Mouse (Mus musculus) heart, postnatal 36 days (tissue): ENCODE data around the gene Olfr944. TPM values are rescaled to one million over a fixed set of nuclear protein-coding genes. Genes with fewer than 3 reads are reported as not detected.

ENCODE experiments used
- DNase-seq, 2 experiments: peaks; one replicate each; pipeline ENCODE4 v3.0.0; 2021 to 2022
- intact Hi-C: fragments of 180-260 bp; cut with DNase I; formaldehyde crosslinking; loops from one replicate; pipeline ENCODE4 v1.15.1; 2025
- total RNA-seq, 2 experiments: library from RNA; stranded (reverse); gene quantifications; 2 replicates each; pipeline ENCODE4 v1.2.3; 2021

Olfr944 gene
- total RNA-seq: not detected

DNA sequence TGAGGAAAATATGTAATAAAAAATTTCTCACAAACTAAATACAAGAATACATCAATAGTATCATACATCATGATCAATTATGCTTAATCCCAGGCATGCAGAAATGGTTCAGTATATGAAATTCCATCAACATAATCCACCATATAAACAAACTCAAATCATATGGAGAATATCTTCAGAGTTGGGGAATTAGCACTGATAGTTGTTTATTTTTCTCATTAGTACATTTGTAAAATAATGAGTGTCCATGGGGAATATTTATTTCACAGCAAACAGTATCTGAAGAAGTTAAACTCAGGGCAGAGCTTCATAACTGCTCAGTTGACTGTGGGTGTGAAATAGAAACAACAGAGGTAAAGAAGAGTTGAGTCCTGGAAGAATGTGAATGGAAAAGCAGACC lies at the start of gene Olfr944:
Gene Olfr944 (plus strand): TSS at position 301 of the 400 bp plus-strand sequence.
- intact Hi-C loops: no loop called here
- no peak for DNase-seq

DNA sequence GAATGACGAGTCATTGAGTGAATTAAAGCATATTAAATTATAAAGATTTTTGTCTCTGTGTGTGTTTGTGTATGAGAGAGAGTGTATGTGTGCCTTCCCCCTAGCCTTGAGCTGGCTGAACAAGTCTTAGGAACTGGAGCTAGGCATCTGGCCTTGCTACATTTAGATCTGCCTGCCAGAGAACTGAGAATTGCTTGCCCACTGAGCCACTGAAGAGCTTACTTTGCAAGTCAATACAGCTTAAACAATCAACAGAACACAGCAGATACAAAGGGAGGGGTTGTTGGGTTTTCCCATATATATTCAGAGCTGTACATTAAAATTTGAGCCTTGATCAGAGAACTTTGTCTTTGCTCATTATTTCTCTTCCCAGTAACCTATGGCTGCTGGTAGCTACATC lies 49.3 kb upstream of the Olfr944 start:
- intact Hi-C loops: no loop called here
- no peak for DNase-seq

DNA sequence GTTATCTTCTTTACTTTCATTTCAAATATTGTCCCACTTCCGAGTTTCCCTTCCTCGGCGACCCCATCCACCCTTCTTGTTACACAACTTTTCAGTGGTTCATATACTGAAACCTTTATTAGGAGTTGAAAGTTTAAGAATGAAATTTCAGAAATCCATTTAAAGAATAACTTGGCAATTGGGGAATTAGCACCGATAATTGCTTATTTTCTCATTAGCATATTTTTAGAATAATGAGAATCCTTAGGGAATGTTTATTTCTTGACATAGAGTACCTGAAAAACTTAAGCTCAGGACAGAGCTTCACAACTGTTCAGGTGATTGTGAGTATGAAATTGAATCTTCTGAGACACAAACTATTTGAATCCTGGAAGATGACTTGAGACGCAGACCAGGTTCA lies 35.7 kb upstream of the Olfr944 start, which contains the start of gene Olfr943:
Gene Olfr943 (plus strand): TSS at position 301 of the 400 bp plus-strand sequence.
- intact Hi-C loops: no loop called here
- DNase-seq: no peak

DNA sequence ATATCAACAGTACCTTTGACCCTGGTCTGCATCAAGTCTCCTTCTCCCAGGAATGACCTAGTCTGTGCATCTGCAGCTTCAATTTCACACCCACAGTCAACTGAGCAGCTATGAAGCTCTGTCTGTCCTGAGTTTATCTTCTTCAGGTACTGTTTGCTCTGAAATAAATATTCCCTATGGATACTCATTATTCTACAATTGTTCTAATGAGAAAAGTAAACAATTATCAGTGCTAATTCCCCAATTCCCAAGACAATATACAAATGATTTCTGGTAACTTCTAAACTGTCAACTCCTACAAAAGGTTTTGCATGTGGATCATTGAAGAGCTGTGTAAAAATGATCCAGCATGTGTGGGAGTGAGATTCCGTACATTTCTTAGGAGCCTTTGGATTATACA lies 48.2 kb downstream of the Olfr944 start, which contains the start of gene Olfr1537:
Gene Olfr1537 (minus strand): TSS at position 101 of the 400 bp plus-strand sequence.
- intact Hi-C loops: no loop called here
- no peak for DNase-seq

Other genes starting within 250 kb of the Olfr944 start
- gene Olfr933, start 229.6 kb upstream of the Olfr944 start, total RNA-seq: not detected
- gene Olfr934, start 213.6 kb upstream of the Olfr944 start, total RNA-seq: not detected
- not detected for gene Olfr935, start 202.2 kb upstream of the Olfr944 start, total RNA-seq
- gene Olfr146, start 178.5 kb upstream of the Olfr944 start, total RNA-seq: not detected
- gene Olfr937, start 137.0 kb upstream of the Olfr944 start, total RNA-seq: not detected
- gene Olfr938, start 123.0 kb upstream of the Olfr944 start, total RNA-seq: not detected
- gene Olfr27, start 73.8 kb upstream of the Olfr944 start, total RNA-seq: not detected
- not detected for gene Olfr943, start 35.6 kb upstream of the Olfr944 start, total RNA-seq
- not detected for gene Olfr1537, start 48.1 kb downstream of the Olfr944 start, total RNA-seq
- gene Olfr945, start 74.9 kb downstream of the Olfr944 start, total RNA-seq: not detected
- not detected for gene Olfr948, start 124.1 kb downstream of the Olfr944 start, total RNA-seq
- gene Olfr951, start 185.5 kb downstream of the Olfr944 start, total RNA-seq: not detected
- gene Olfr952, start 225.2 kb downstream of the Olfr944 start, total RNA-seq: not detected